Mouse (Mus musculus): Measurements from ENCODE around the gene Lrrc20. TPM values are rescaled to one million over a fixed set of nuclear protein-coding genes. Genes with fewer than 3 reads are reported as not detected.
"Not testable (repeated sequence)": the region's sequence is repeated elsewhere in the genome, so short reads cannot be mapped to it uniquely, and the experiment has no call there.

The Lrrc20 gene
- polyA plus RNA-seq, 1 experiment: 7.2 TPM

GRCm38 (mm10) chr10:61443876-61444275 lies 31.7 kb upstream of the Lrrc20 start:
- TF ChIP-seq CTCF (IDR thresholded peaks at IDR 0.05; ENCODE audit: control insufficient read depth, insufficient read depth, low read length): no peak
- no peak for TF ChIP-seq POLR2A (IDR thresholded peaks at IDR 0.05; ENCODE audit: borderline replicate concordance, control insufficient read depth, low read depth, low read length)
- whole genome bisulfite sequencing: 89% methylated on average over 1 of the region's 1 CpGs
- H3K4me3 ChIP-seq (replicated peaks; ENCODE audit: control insufficient read depth, low read depth, low read length): no peak overlapping the region
- H3K27ac ChIP-seq (ENCODE audit: control insufficient read depth, insufficient read depth, low read depth, low read length, poor library complexity): no peak overlapping the region
- H3K4me1 ChIP-seq (ENCODE audit: control insufficient read depth, insufficient read depth, low read length): no peaks in the 10 kb centered on the region

- Histone ChIP-seq H3K27ac (ENCODE audit: control insufficient read depth, insufficient read depth, low read depth, low read length, poor library complexity) (no peak overlapping the region), H3K4me3 (replicated peaks; ENCODE audit: control insufficient read depth, low read depth, low read length) (no peak overlapping the region), H3K4me1 (ENCODE audit: control insufficient read depth, insufficient read depth, low read length) (peaks cover 1% of the 10 kb centered on the region; the same call in 1 of the 2 replicates)
- WGBS: 83% methylated on average over 3 of the region's 3 CpGs
- no peak for TF ChIP-seq POLR2A (IDR thresholded peaks at IDR 0.05; ENCODE audit: borderline replicate concordance, control insufficient read depth, low read depth, low read length)
- TF ChIP-seq CTCF (IDR thresholded peaks at IDR 0.05; ENCODE audit: control insufficient read depth, insufficient read depth, low read length): no peak
Measured at GRCm38 (mm10) chr10:61445016-61445415, 30.6 kb upstream of the Lrrc20 start.

DNA sequence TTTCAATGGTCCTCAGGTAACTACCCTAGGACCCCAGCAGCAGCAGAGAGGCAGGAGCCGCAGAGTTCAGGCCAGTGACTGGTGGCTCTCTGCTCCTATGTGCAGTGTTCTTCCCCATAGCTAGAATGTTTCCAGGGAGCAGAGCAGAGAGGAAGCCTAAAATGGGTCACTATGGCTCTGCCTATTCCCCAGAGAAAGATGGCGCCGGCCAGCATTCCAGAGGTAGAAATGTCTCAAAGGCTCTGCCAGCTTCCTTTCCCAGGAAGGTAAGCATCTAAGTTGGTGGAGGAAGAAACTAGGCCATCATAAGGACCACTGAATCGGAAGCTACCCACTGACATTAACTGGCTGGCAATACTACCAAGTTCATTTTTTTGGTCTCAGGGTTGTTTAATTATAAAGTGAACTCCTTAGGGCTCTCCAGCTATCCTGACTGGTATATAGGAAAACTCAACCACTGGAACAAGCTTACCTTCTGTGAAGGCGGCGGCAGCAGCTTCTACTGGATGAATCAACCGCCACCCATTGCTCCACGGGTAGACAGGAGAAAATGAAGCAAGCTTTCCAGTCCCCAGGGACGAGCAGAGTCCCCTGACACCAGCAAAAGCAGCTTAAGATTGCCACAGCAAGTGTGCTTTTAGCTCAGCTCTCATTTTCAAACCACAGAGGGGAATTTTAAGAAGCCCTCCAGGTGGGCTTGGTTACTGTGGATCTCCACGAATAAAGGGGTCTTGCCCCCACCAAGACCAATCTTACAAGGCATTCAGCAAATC lies 27.8 kb upstream of the Lrrc20 start:
- TF ChIP-seq POLR2A (IDR thresholded peaks at IDR 0.05; ENCODE audit: borderline replicate concordance, control insufficient read depth, low read depth, low read length) (no peak), CTCF (IDR thresholded peaks at IDR 0.05; ENCODE audit: control insufficient read depth, insufficient read depth, low read length) (no peak)
- Histone ChIP-seq H3K4me3 (replicated peaks; ENCODE audit: control insufficient read depth, low read depth, low read length) (no peak overlapping the region), H3K27ac (ENCODE audit: control insufficient read depth, insufficient read depth, low read depth, low read length, poor library complexity) (no peak overlapping the region), H3K4me1 (ENCODE audit: control insufficient read depth, insufficient read depth, low read length) (peaks cover 4% of the 10 kb centered on the region; the same call in 1 of the 2 replicates)
- 74% methylated on average over 10 of the region's 10 CpGs for WGBS

GRCm38 (mm10) chr10:61448834-61449233 lies 26.8 kb upstream of the Lrrc20 start:
- H3K27ac ChIP-seq (ENCODE audit: control insufficient read depth, insufficient read depth, low read depth, low read length, poor library complexity): no peak overlapping the region
- no peak for TF ChIP-seq CTCF (IDR thresholded peaks at IDR 0.05; ENCODE audit: control insufficient read depth, insufficient read depth, low read length)
- TF ChIP-seq POLR2A (IDR thresholded peaks at IDR 0.05; ENCODE audit: borderline replicate concordance, control insufficient read depth, low read depth, low read length): no peak
- H3K4me3 ChIP-seq (replicated peaks; ENCODE audit: control insufficient read depth, low read depth, low read length): no peak overlapping the region
- 47% methylated on average over 3 of the region's 3 CpGs for WGBS
- peaks cover 4% of the 10 kb centered on the region; the same call in 1 of the 2 replicates for H3K4me1 ChIP-seq (ENCODE audit: control insufficient read depth, insufficient read depth, low read length)

- TF ChIP-seq POLR2A (IDR thresholded peaks at IDR 0.05; ENCODE audit: borderline replicate concordance, control insufficient read depth, low read depth, low read length): no peak
- TF ChIP-seq CTCF (IDR thresholded peaks at IDR 0.05; ENCODE audit: control insufficient read depth, insufficient read depth, low read length): no peak
- H3K27ac ChIP-seq (ENCODE audit: control insufficient read depth, insufficient read depth, low read depth, low read length, poor library complexity): peak overlapping the region; percentile 92
- peaks cover 4% of the 10 kb centered on the region; the same call in 1 of the 2 replicates for H3K4me1 ChIP-seq (ENCODE audit: control insufficient read depth, insufficient read depth, low read length)
- peak overlapping the region; percentile 99 for H3K4me3 ChIP-seq (replicated peaks; ENCODE audit: control insufficient read depth, low read depth, low read length)
- WGBS: under 1% methylated on average over 8 of the region's 8 CpGs
Measured at GRCm38 (mm10) chr10:61451463-61451930, 24.1 kb upstream of the Lrrc20 start.

DNA sequence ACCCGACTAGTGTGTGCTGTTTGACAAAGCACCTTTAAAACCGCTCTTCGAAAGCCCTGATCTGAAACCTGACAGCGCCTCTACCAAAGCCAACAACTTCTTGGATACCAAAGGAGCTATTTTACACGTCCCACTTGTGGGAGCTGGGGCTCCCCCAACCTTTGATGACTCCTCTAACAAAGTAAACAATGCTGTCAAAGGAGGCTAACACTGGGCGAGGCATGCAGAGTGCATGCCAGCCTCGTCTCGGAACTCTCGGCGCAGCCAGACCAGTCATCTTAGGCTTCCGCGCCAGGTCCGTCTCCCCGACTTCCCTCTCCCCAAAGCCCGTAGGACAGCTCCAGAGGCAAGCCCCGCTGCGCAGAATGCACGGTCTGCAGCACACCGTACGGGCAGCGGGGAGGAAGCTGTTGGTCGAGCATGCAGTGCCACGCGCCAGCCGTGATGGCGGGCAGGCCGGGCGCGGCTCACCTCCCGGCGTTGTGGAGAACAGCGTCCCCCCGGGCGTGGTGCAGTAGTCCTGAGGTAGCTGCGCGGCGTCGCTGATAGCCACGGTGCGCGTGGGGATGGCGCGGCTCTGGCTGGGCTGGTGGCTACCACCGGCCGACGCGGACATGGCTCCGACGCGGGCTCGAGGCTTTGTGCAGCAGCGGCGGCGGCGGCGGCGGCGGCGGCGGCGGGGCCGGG lies 23.5 kb upstream of the Lrrc20 start:
- peak overlapping the region; percentile 99 for H3K4me3 ChIP-seq (replicated peaks; ENCODE audit: control insufficient read depth, low read depth, low read length)
- TF ChIP-seq CTCF (IDR thresholded peaks at IDR 0.05; ENCODE audit: control insufficient read depth, insufficient read depth, low read length) (no peak), POLR2A (IDR thresholded peaks at IDR 0.05; ENCODE audit: borderline replicate concordance, control insufficient read depth, low read depth, low read length) (peak; percentile 29; the same call in 1 of the 2 replicates)
- H3K27ac ChIP-seq (ENCODE audit: control insufficient read depth, insufficient read depth, low read depth, low read length, poor library complexity): peak overlapping the region; percentile 92
- H3K4me1 ChIP-seq (ENCODE audit: control insufficient read depth, insufficient read depth, low read length): peaks cover 4% of the 10 kb centered on the region; the same call in 1 of the 2 replicates
- whole genome bisulfite sequencing: under 1% methylated on average over 54 of the region's 62 CpGs

DNA sequence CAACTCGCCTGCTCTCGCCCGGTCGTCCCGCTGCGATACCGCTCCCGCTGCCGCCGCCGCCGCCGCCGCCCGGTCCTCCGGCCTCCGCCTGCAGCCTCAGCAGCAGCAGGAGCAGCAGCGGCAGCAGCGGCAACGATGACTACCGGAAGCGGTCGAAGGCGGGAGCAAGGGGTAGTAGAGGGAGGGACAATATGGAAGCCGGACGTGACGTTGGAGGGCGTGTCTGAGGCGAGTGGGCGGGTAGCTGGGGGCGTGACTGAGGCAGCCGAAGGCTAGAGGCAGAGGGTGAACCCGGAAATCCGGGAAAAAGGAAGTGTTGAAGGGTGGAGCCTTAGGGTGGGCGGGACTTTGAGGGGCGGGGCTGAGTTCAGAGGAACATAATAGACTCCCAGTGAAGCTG lies 23.0 kb upstream of the Lrrc20 start, which contains the start of gene Eif4ebp2:
Gene Eif4ebp2 (minus strand): TSS at position 17 of the 400 bp plus-strand sequence.
- H3K4me1 ChIP-seq (ENCODE audit: control insufficient read depth, insufficient read depth, low read length): peaks cover 4% of the 10 kb centered on the region; the same call in 1 of the 2 replicates
- H3K4me3 ChIP-seq (replicated peaks; ENCODE audit: control insufficient read depth, low read depth, low read length): peak within 1 kb of the TSS; percentile 99
- peak within 1 kb of the TSS; percentile 92 for H3K27ac ChIP-seq (ENCODE audit: control insufficient read depth, insufficient read depth, low read depth, low read length, poor library complexity)
- TF ChIP-seq POLR2A (IDR thresholded peaks at IDR 0.05; ENCODE audit: borderline replicate concordance, control insufficient read depth, low read depth, low read length): peak; percentile 96
- no peak for TF ChIP-seq CTCF (IDR thresholded peaks at IDR 0.05; ENCODE audit: control insufficient read depth, insufficient read depth, low read length)
- WGBS: 1% methylated on average over 35 of the region's 36 CpGs

GRCm38 (mm10) chr10:61453171-61453570 lies 22.4 kb upstream of the Lrrc20 start:
- not testable (repeated sequence) for H3K27ac ChIP-seq (ENCODE audit: control insufficient read depth, insufficient read depth, low read depth, low read length, poor library complexity); H3K4me1 ChIP-seq (ENCODE audit: control insufficient read depth, insufficient read depth, low read length); H3K4me3 ChIP-seq (replicated peaks; ENCODE audit: control insufficient read depth, low read depth, low read length)
- 59% methylated on average over 3 of the region's 3 CpGs for WGBS

All from bone marrow, adult 2 months (tissue).